Mouse (Mus musculus) right cerebral cortex, postnatal 25 days (tissue): ENCODE results near the gene Nudc.
"Not testable (repeated sequence)": the region's sequence is repeated elsewhere in the genome, so short reads cannot be mapped to it uniquely, and the experiment has no call there.

ENCODE experiments used
- DNase-seq: peaks from one replicate; pipeline ENCODE4 v3.0.0; 2022

The Nudc gene

GRCm38 (mm10) chr4:133536081-133536480, 9.7 kb downstream of the Nudc start:
- DNase-seq = no peak

- no peak for DNase-seq
Observed at GRCm38 (mm10) chr4:133532777-133533176, 13.0 kb downstream of the Nudc start.

GRCm38 (mm10) chr4:133527788-133528187, 18.0 kb downstream of the Nudc start:
- DNase-seq = no peak

- DNase-seq = no peak
Observed at GRCm38 (mm10) chr4:133521502-133521901, 24.3 kb downstream of the Nudc start.

- DNase-seq = no peak
Observed at GRCm38 (mm10) chr4:133519369-133519665, 26.5 kb downstream of the Nudc start.

GRCm38 (mm10) chr4:133518601-133519368, 27.0 kb downstream of the Nudc start, which contains the start of gene Kdf1:
Gene Kdf1, plus strand, starts transcription at chr4:133518963.
- DNase-seq = no peak

GRCm38 (mm10) chr4:133512972-133513371, 32.8 kb downstream of the Nudc start:
- peak; percentile 76 for DNase-seq

GRCm38 (mm10) chr4:133512511-133512910, 33.3 kb downstream of the Nudc start:
- not testable (repeated sequence) for DNase-seq

- no peak for DNase-seq
Observed at GRCm38 (mm10) chr4:133511050-133511449, 34.7 kb downstream of the Nudc start.

- DNase-seq = no peak
Observed at GRCm38 (mm10) chr4:133508990-133509389, 36.8 kb downstream of the Nudc start.

- DNase-seq = no peak
Observed at GRCm38 (mm10) chr4:133506573-133506972, 39.2 kb downstream of the Nudc start.

GRCm38 (mm10) chr4:133504755-133505485, 40.9 kb downstream of the Nudc start:
- DNase-seq = no peak

GRCm38 (mm10) chr4:133504300-133504699, 41.5 kb downstream of the Nudc start:
- no peak for DNase-seq

- no peak for DNase-seq
Observed at GRCm38 (mm10) chr4:133501514-133501913, 44.3 kb downstream of the Nudc start.

- DNase-seq = peak; percentile 89
Observed at GRCm38 (mm10) chr4:133498160-133498724, 47.6 kb downstream of the Nudc start, which contains the start of gene Trnp1. Gene Trnp1, minus strand, starts transcription at chr4:133498550.

GRCm38 (mm10) chr4:133497461-133498159, 48.2 kb downstream of the Nudc start:
- DNase-seq = no peak

- DNase-seq = no peak
Observed at GRCm38 (mm10) chr4:133496738-133497445, 48.9 kb downstream of the Nudc start.

- DNase-seq = no peak
Observed at GRCm38 (mm10) chr4:133495711-133496110, 50.1 kb downstream of the Nudc start.

- no peak for DNase-seq
Observed at GRCm38 (mm10) chr4:133494867-133495266, 50.9 kb downstream of the Nudc start.

GRCm38 (mm10) chr4:133494432-133494831, 51.4 kb downstream of the Nudc start:
- peak; percentile 79 for DNase-seq

- DNase-seq = no peak
Observed at GRCm38 (mm10) chr4:133493895-133494294, 51.9 kb downstream of the Nudc start.

GRCm38 (mm10) chr4:133491800-133492199, 54.0 kb downstream of the Nudc start:
- no peak for DNase-seq
